In genomic region chr11:70833831-70834230, GRCm38 (mm10) we compare ENCODE assay signal across 16 mouse cellular contexts. TPM values are rescaled to one million over a fixed set of nuclear protein-coding genes. Genes with fewer than 3 reads are reported as not detected.
"Had no signal": no experiment of that assay in that cellular context is flagged by ENCODE, and none has a peak within 500 bp of the region (broad histone marks: within the 10 kb centered on the region; RNA-seq: fewer than 3 reads in every experiment).

No protein-coding gene starts in this region.

- H3K27me3 ChIP-seq: neural tube, embryonic 15.5 days; stomach, embryonic 15.5 days had no signal

- H3K4me2 ChIP-seq: neural tube, embryonic 15.5 days; stomach, embryonic 15.5 days had no signal

- H3K27ac ChIP-seq: neural tube, embryonic 15.5 days; stomach, embryonic 15.5 days; stomach, postnatal 0 days had no signal

- H3K36me3 ChIP-seq: neural tube, embryonic 15.5 days; stomach, embryonic 15.5 days had no signal

- H3K9me3 ChIP-seq: neural tube, embryonic 15.5 days; stomach, embryonic 15.5 days had no signal

- H3K4me1 ChIP-seq: neural tube, embryonic 15.5 days; stomach, embryonic 15.5 days had no signal

- H3K9ac ChIP-seq: neural tube, embryonic 15.5 days; stomach, embryonic 15.5 days had no signal

- H3K4me3 ChIP-seq: neural tube, embryonic 15.5 days; stomach, embryonic 15.5 days had no signal

- DNase-seq: retina, postnatal 1 day; right cerebral cortex, adult 18-20 months; right cerebral cortex, postnatal 14 days; right cerebral cortex, postnatal 25 days; right cerebral cortex, postnatal 4 days; spleen, adult 18-20 months; thymus, adult 18-20 months; thymus, adult 2 months; thymus, postnatal 14 days; thymus, postnatal 25 days; thymus, postnatal 36 days; thymus, postnatal 4 days had no signal

RNA-seq across cellular contexts. Expression of gene Scimp, which starts 21.4 kb away (rescaled TPM):
- polyA plus RNA-seq: neural tube, embryonic 14.5 days had no signal
